Mouse (Mus musculus): ENCODE measurements around the gene Rcan2. TPM values are rescaled to one million over a fixed set of nuclear protein-coding genes. Genes with fewer than 3 reads are reported as not detected.

The Rcan2 gene
- polyA plus RNA-seq, 1 experiment from 2014 or later: 37.6 TPM

GRCm38 (mm10) chr17:44076051-44076680, 275.0 kb downstream of the Rcan2 start:
- Histone ChIP-seq H3K4me2 (replicated peaks; ENCODE audit: low read depth, low read length) (no peak overlapping the region), H3K9me3 (ENCODE audit: control insufficient read depth, low read length) (no peaks in the 10 kb centered on the region), H3K36me3 (ENCODE audit: control insufficient read depth, insufficient read depth, low read length) (no peaks in the 10 kb centered on the region), H3K9ac (ENCODE audit: low read depth, low read length) (no peak overlapping the region), H3K4me1 (replicated peaks; ENCODE audit: control insufficient read depth, insufficient read depth, low read length) (no peaks in the 10 kb centered on the region), H3K27me3 (ENCODE audit: control insufficient read depth, insufficient read depth, low read length) (no peaks in the 10 kb centered on the region), H3K27ac (ENCODE audit: low read depth, low read length) (no peak overlapping the region), H3K4me3 (ENCODE audit: low read depth, low read length) (no peak overlapping the region)
- DNase-seq (ENCODE audit: low spot score) (peak; percentile 39), ATAC-seq (ENCODE audit: low FRiP score) (no peak)
- WGBS: 61% methylated on average over 6 of the region's 6 CpGs

- Histone ChIP-seq H3K27me3 (ENCODE audit: control insufficient read depth, insufficient read depth, low read length) (no peaks in the 10 kb centered on the region), H3K27ac (ENCODE audit: low read depth, low read length) (no peak overlapping the region), H3K4me2 (replicated peaks; ENCODE audit: low read depth, low read length) (no peak overlapping the region), H3K36me3 (ENCODE audit: control insufficient read depth, insufficient read depth, low read length) (no peaks in the 10 kb centered on the region), H3K4me1 (replicated peaks; ENCODE audit: control insufficient read depth, insufficient read depth, low read length) (no peaks in the 10 kb centered on the region), H3K4me3 (ENCODE audit: low read depth, low read length) (no peak overlapping the region), H3K9ac (ENCODE audit: low read depth, low read length) (no peak overlapping the region), H3K9me3 (ENCODE audit: control insufficient read depth, low read length) (no peaks in the 10 kb centered on the region)
- WGBS: 83% methylated on average over 12 of the region's 12 CpGs
- no peak for DNase-seq (ENCODE audit: low spot score)
- no peak for ATAC-seq (ENCODE audit: low FRiP score)
These were observed 276.1 kb downstream of the Rcan2 start for GRCm38 (mm10) chr17:44077146-44077842.

- Histone ChIP-seq H3K4me3 (ENCODE audit: low read depth, low read length) (no peak overlapping the region), H3K4me1 (replicated peaks; ENCODE audit: control insufficient read depth, insufficient read depth, low read length) (no peaks in the 10 kb centered on the region), H3K9me3 (ENCODE audit: control insufficient read depth, low read length) (no peaks in the 10 kb centered on the region), H3K36me3 (ENCODE audit: control insufficient read depth, insufficient read depth, low read length) (no peaks in the 10 kb centered on the region), H3K4me2 (replicated peaks; ENCODE audit: low read depth, low read length) (no peak overlapping the region), H3K27me3 (ENCODE audit: control insufficient read depth, insufficient read depth, low read length) (no peaks in the 10 kb centered on the region), H3K9ac (ENCODE audit: low read depth, low read length) (no peak overlapping the region), H3K27ac (ENCODE audit: low read depth, low read length) (no peak overlapping the region)
- no peak for DNase-seq (ENCODE audit: low spot score)
- ATAC-seq (ENCODE audit: low FRiP score): no peak
- 77% methylated on average over 2 of the region's 2 CpGs for WGBS
These were observed 276.7 kb downstream of the Rcan2 start for GRCm38 (mm10) chr17:44077843-44078160.

GRCm38 (mm10) chr17:44078631-44079350, 277.6 kb downstream of the Rcan2 start, which contains the start of gene Enpp5:
Gene Enpp5, plus strand, starts transcription at chr17:44078813.
- peak within 1 kb of the TSS; percentile 64 for H3K4me3 ChIP-seq (ENCODE audit: low read depth, low read length)
- H3K9ac ChIP-seq (ENCODE audit: low read depth, low read length): peak within 1 kb of the TSS; percentile 69
- 0 out of 2 replicates have a peak within 1 kb of the TSS, but pooled peaks have one; percentile 44 for H3K27ac ChIP-seq (ENCODE audit: low read depth, low read length)
- under 1% methylated on average over 31 of the region's 31 CpGs for WGBS
- no peaks in the 10 kb centered on the region for H3K4me1 ChIP-seq (replicated peaks; ENCODE audit: control insufficient read depth, insufficient read depth, low read length)
- no peaks in the 10 kb centered on the region for H3K9me3 ChIP-seq (ENCODE audit: control insufficient read depth, low read length)
- DNase-seq (ENCODE audit: low spot score) (peak; percentile 79), ATAC-seq (ENCODE audit: low FRiP score) (peak; percentile 96)
- H3K36me3 ChIP-seq (ENCODE audit: control insufficient read depth, insufficient read depth, low read length): no peaks in the 10 kb centered on the region
- H3K4me2 ChIP-seq (replicated peaks; ENCODE audit: low read depth, low read length): peak within 1 kb of the TSS; percentile 84
- H3K27me3 ChIP-seq (ENCODE audit: control insufficient read depth, insufficient read depth, low read length): no peaks in the 10 kb centered on the region

GRCm38 (mm10) chr17:44083156-44083555, 282.0 kb downstream of the Rcan2 start:
- no peaks in the 10 kb centered on the region for H3K27me3 ChIP-seq (ENCODE audit: control insufficient read depth, insufficient read depth, low read length)
- no peak overlapping the region for H3K4me2 ChIP-seq (replicated peaks; ENCODE audit: low read depth, low read length)
- H3K9me3 ChIP-seq (ENCODE audit: control insufficient read depth, low read length): no peaks in the 10 kb centered on the region
- no peak overlapping the region for H3K9ac ChIP-seq (ENCODE audit: low read depth, low read length)
- no peak for ATAC-seq (ENCODE audit: low FRiP score)
- no peaks in the 10 kb centered on the region for H3K36me3 ChIP-seq (ENCODE audit: control insufficient read depth, insufficient read depth, low read length)
- no peak overlapping the region for H3K27ac ChIP-seq (ENCODE audit: low read depth, low read length)
- H3K4me1 ChIP-seq (replicated peaks; ENCODE audit: control insufficient read depth, insufficient read depth, low read length): no peaks in the 10 kb centered on the region
- H3K4me3 ChIP-seq (ENCODE audit: low read depth, low read length): no peak overlapping the region
- WGBS: 84% methylated on average over 4 of the region's 4 CpGs
- no peak for DNase-seq (ENCODE audit: low spot score)

- ATAC-seq (ENCODE audit: low FRiP score): no peak
- H3K4me2 ChIP-seq (replicated peaks; ENCODE audit: low read depth, low read length): no peak overlapping the region
- WGBS: 90% methylated on average over 3 of the region's 3 CpGs
These were observed 287.1 kb downstream of the Rcan2 start for GRCm38 (mm10) chr17:44088226-44088625.

More at GRCm38 (mm10) chr17:44088226-44088625, 287.1 kb downstream of the Rcan2 start:
- H3K9ac ChIP-seq (ENCODE audit: low read depth, low read length): no peak overlapping the region
- no peak for DNase-seq (ENCODE audit: low spot score)
- no peaks in the 10 kb centered on the region for H3K36me3 ChIP-seq (ENCODE audit: control insufficient read depth, insufficient read depth, low read length)
- no peaks in the 10 kb centered on the region for H3K27me3 ChIP-seq (ENCODE audit: control insufficient read depth, insufficient read depth, low read length)
- no peaks in the 10 kb centered on the region for H3K4me1 ChIP-seq (replicated peaks; ENCODE audit: control insufficient read depth, insufficient read depth, low read length)
- no peak overlapping the region for H3K4me3 ChIP-seq (ENCODE audit: low read depth, low read length)
- no peaks in the 10 kb centered on the region for H3K9me3 ChIP-seq (ENCODE audit: control insufficient read depth, low read length)
- no peak overlapping the region for H3K27ac ChIP-seq (ENCODE audit: low read depth, low read length)

Other genes with a start within 250 kb of the Rcan2 start
- gene Pla2g7, start 233.3 kb upstream of the Rcan2 start, polyA plus RNA-seq (2014; fragmentation: Nextera tagmentation; extraction: Ambion mirVana): 15.4 and 16.3 TPM in 2 replicates
- 0.03 and 0.07 TPM in 2 replicates for gene Tdrd6, start 171.1 kb upstream of the Rcan2 start, polyA plus RNA-seq (2014; fragmentation: Nextera tagmentation; extraction: Ambion mirVana)
- 36.8 and 43.2 TPM in 2 replicates for gene Slc25a27, start 134.1 kb upstream of the Rcan2 start, polyA plus RNA-seq (2014; fragmentation: Nextera tagmentation; extraction: Ambion mirVana)
- 28.9 and 30.9 TPM in 2 replicates for gene Cyp39a1, start 133.9 kb upstream of the Rcan2 start, polyA plus RNA-seq (2014; fragmentation: Nextera tagmentation; extraction: Ambion mirVana)